Mouse (Mus musculus): ENCODE measurements around the gene Tctex1d4. TPM values are rescaled to one million over a fixed set of nuclear protein-coding genes. Genes with fewer than 3 reads are reported as not detected.

The Tctex1d4 gene
- polyA plus RNA-seq, 1 experiment from 2014 or later = 0.25 TPM

- DNase-seq (ENCODE audit: low spot score) = no peak
- WGBS = 93% methylated on average over 9 of the region's 11 CpGs
Measured at GRCm38 (mm10) chr4:117110985-117111384, 15.6 kb upstream of the Tctex1d4 start.

GRCm38 (mm10) chr4:117113237-117113636, 13.4 kb upstream of the Tctex1d4 start:
- no peak overlapping the region for H3K4me3 ChIP-seq (ENCODE audit: low read depth, low read length)
- no peak overlapping the region for H3K4me2 ChIP-seq (ENCODE audit: low read length)
- no peak overlapping the region for H3K27ac ChIP-seq (ENCODE audit: low read depth, low read length)
- H3K9ac ChIP-seq (ENCODE audit: low read length) = no peak overlapping the region
- H3K27me3 ChIP-seq (replicated peaks; ENCODE audit: control insufficient read depth, insufficient read depth, low read length) = no peaks in the 10 kb centered on the region
- WGBS = 69% methylated on average over 1 of the region's 1 CpGs
- no peaks in the 10 kb centered on the region for H3K9me3 ChIP-seq (replicated peaks; ENCODE audit: control insufficient read depth, low read length)
- DNase-seq (ENCODE audit: low spot score) = no peak
- H3K36me3 ChIP-seq (ENCODE audit: control insufficient read depth, insufficient read depth, low read length) = peaks cover 15% of the 10 kb centered on the region; the same call in 1 of the 2 replicates
- H3K4me1 ChIP-seq (ENCODE audit: control insufficient read depth, insufficient read depth, low read length) = no peaks in the 10 kb centered on the region
- no peak for ATAC-seq

More at GRCm38 (mm10) chr4:117110985-117111384, 15.6 kb upstream of the Tctex1d4 start:
- peaks cover 21% of the 10 kb centered on the region; the same call in 1 of the 2 replicates for H3K36me3 ChIP-seq (ENCODE audit: control insufficient read depth, insufficient read depth, low read length)
- H3K9me3 ChIP-seq (replicated peaks; ENCODE audit: control insufficient read depth, low read length) = no peaks in the 10 kb centered on the region
- no peaks in the 10 kb centered on the region for H3K27me3 ChIP-seq (replicated peaks; ENCODE audit: control insufficient read depth, insufficient read depth, low read length)
- H3K4me1 ChIP-seq (ENCODE audit: control insufficient read depth, insufficient read depth, low read length) = no peaks in the 10 kb centered on the region
- no peak overlapping the region for H3K27ac ChIP-seq (ENCODE audit: low read depth, low read length)
- H3K4me3 ChIP-seq (ENCODE audit: low read depth, low read length) = no peak overlapping the region
- no peak for ATAC-seq
- H3K9ac ChIP-seq (ENCODE audit: low read length) = no peak overlapping the region
- H3K4me2 ChIP-seq (ENCODE audit: low read length) = no peak overlapping the region

- Histone ChIP-seq H3K4me3 (ENCODE audit: low read depth, low read length) (no peak overlapping the region), H3K27me3 (replicated peaks; ENCODE audit: control insufficient read depth, insufficient read depth, low read length) (no peaks in the 10 kb centered on the region), H3K4me1 (ENCODE audit: control insufficient read depth, insufficient read depth, low read length) (peaks cover 6% of the 10 kb centered on the region), H3K36me3 (ENCODE audit: control insufficient read depth, insufficient read depth, low read length) (peaks cover 10% of the 10 kb centered on the region; the same call in 1 of the 2 replicates), H3K9ac (ENCODE audit: low read length) (no peak overlapping the region), H3K4me2 (ENCODE audit: low read length) (no peak overlapping the region), H3K9me3 (replicated peaks; ENCODE audit: control insufficient read depth, low read length) (no peaks in the 10 kb centered on the region), H3K27ac (ENCODE audit: low read depth, low read length) (no peak overlapping the region)
- WGBS = 87% methylated on average over 5 of the region's 5 CpGs
- DNase-seq (ENCODE audit: low spot score) (no peak), ATAC-seq (no peak)
Measured at GRCm38 (mm10) chr4:117115592-117115991, 11.0 kb upstream of the Tctex1d4 start.

- 96% methylated on average over 7 of the region's 7 CpGs for WGBS
- Histone ChIP-seq H3K36me3 (ENCODE audit: control insufficient read depth, insufficient read depth, low read length) (peaks cover 10% of the 10 kb centered on the region; the same call in 1 of the 2 replicates), H3K9me3 (replicated peaks; ENCODE audit: control insufficient read depth, low read length) (no peaks in the 10 kb centered on the region), H3K27ac (ENCODE audit: low read depth, low read length) (no peak overlapping the region), H3K9ac (ENCODE audit: low read length) (no peak overlapping the region), H3K4me3 (ENCODE audit: low read depth, low read length) (no peak overlapping the region), H3K4me1 (ENCODE audit: control insufficient read depth, insufficient read depth, low read length) (peaks cover 6% of the 10 kb centered on the region), H3K27me3 (replicated peaks; ENCODE audit: control insufficient read depth, insufficient read depth, low read length) (no peaks in the 10 kb centered on the region), H3K4me2 (ENCODE audit: low read length) (no peak overlapping the region)
- ATAC-seq = no peak
- DNase-seq (ENCODE audit: low spot score) = no peak
Measured at GRCm38 (mm10) chr4:117117931-117118330, 8.7 kb upstream of the Tctex1d4 start.

GRCm38 (mm10) chr4:117119636-117120035, 7.0 kb upstream of the Tctex1d4 start:
- peaks cover 6% of the 10 kb centered on the region for H3K4me1 ChIP-seq (ENCODE audit: control insufficient read depth, insufficient read depth, low read length)
- DNase-seq (ENCODE audit: low spot score) (no peak), ATAC-seq (no peak)
- peak overlapping the region; percentile 86 for H3K9ac ChIP-seq (ENCODE audit: low read length)
- peak overlapping the region; percentile 71 for H3K4me3 ChIP-seq (ENCODE audit: low read depth, low read length)
- H3K27ac ChIP-seq (ENCODE audit: low read depth, low read length) = peak overlapping the region; percentile 84
- 81% methylated on average over 5 of the region's 5 CpGs for WGBS
- H3K9me3 ChIP-seq (replicated peaks; ENCODE audit: control insufficient read depth, low read length) = no peaks in the 10 kb centered on the region
- H3K4me2 ChIP-seq (ENCODE audit: low read length) = peak overlapping the region; percentile 100
- H3K36me3 ChIP-seq (ENCODE audit: control insufficient read depth, insufficient read depth, low read length) = peaks cover under 1% of the 10 kb centered on the region; the same call in 1 of the 2 replicates
- no peaks in the 10 kb centered on the region for H3K27me3 ChIP-seq (replicated peaks; ENCODE audit: control insufficient read depth, insufficient read depth, low read length)

GRCm38 (mm10) chr4:117120052-117120444, 6.5 kb upstream of the Tctex1d4 start:
- peak overlapping the region; percentile 86 for H3K9ac ChIP-seq (ENCODE audit: low read length)
- ATAC-seq (peak; percentile 35), DNase-seq (ENCODE audit: low spot score) (no peak)
- H3K9me3 ChIP-seq (replicated peaks; ENCODE audit: control insufficient read depth, low read length) = no peaks in the 10 kb centered on the region
- H3K4me1 ChIP-seq (ENCODE audit: control insufficient read depth, insufficient read depth, low read length) = peaks cover 8% of the 10 kb centered on the region
- H3K27ac ChIP-seq (ENCODE audit: low read depth, low read length) = peak overlapping the region; percentile 84
- no peaks in the 10 kb centered on the region for H3K36me3 ChIP-seq (ENCODE audit: control insufficient read depth, insufficient read depth, low read length)
- H3K27me3 ChIP-seq (replicated peaks; ENCODE audit: control insufficient read depth, insufficient read depth, low read length) = no peaks in the 10 kb centered on the region
- peak overlapping the region; percentile 71 for H3K4me3 ChIP-seq (ENCODE audit: low read depth, low read length)
- peak overlapping the region; percentile 100 for H3K4me2 ChIP-seq (ENCODE audit: low read length)
- 8% methylated on average over 10 of the region's 10 CpGs for WGBS

GRCm38 (mm10) chr4:117120445-117121414, 5.9 kb upstream of the Tctex1d4 start:
- Histone ChIP-seq H3K4me1 (ENCODE audit: control insufficient read depth, insufficient read depth, low read length) (peaks cover 15% of the 10 kb centered on the region), H3K4me2 (ENCODE audit: low read length) (peak overlapping the region; percentile 100), H3K9me3 (replicated peaks; ENCODE audit: control insufficient read depth, low read length) (no peaks in the 10 kb centered on the region), H3K36me3 (ENCODE audit: control insufficient read depth, insufficient read depth, low read length) (no peaks in the 10 kb centered on the region), H3K9ac (ENCODE audit: low read length) (peak overlapping the region; percentile 86), H3K27ac (ENCODE audit: low read depth, low read length) (peak overlapping the region; percentile 84), H3K4me3 (ENCODE audit: low read depth, low read length) (peak overlapping the region; percentile 71), H3K27me3 (replicated peaks; ENCODE audit: control insufficient read depth, insufficient read depth, low read length) (no peaks in the 10 kb centered on the region)
- DNase-seq (ENCODE audit: low spot score) (peak; percentile 98), ATAC-seq (peak; percentile 96)
- WGBS = under 1% methylated on average over 69 of the region's 69 CpGs

- Histone ChIP-seq H3K27ac (ENCODE audit: low read depth, low read length) (no peak overlapping the region), H3K36me3 (ENCODE audit: control insufficient read depth, insufficient read depth, low read length) (no peaks in the 10 kb centered on the region), H3K4me3 (ENCODE audit: low read depth, low read length) (no peak overlapping the region), H3K9me3 (replicated peaks; ENCODE audit: control insufficient read depth, low read length) (no peaks in the 10 kb centered on the region), H3K4me1 (ENCODE audit: control insufficient read depth, insufficient read depth, low read length) (peaks cover 19% of the 10 kb centered on the region), H3K4me2 (ENCODE audit: low read length) (no peak overlapping the region), H3K9ac (ENCODE audit: low read length) (no peak overlapping the region), H3K27me3 (replicated peaks; ENCODE audit: control insufficient read depth, insufficient read depth, low read length) (no peaks in the 10 kb centered on the region)
- WGBS = 84% methylated on average over 4 of the region's 4 CpGs
- DNase-seq (ENCODE audit: low spot score) (no peak), ATAC-seq (no peak)
Measured at GRCm38 (mm10) chr4:117122209-117122608, 4.4 kb upstream of the Tctex1d4 start.

All from forebrain, embryonic 14.5 days (tissue).